ENCODE assay signal across 8 mouse cellular contexts in genomic region chr11:52395940-52396596, GRCm38 (mm10). TPM values are rescaled to one million over a fixed set of nuclear protein-coding genes. Genes with fewer than 3 reads are reported as not detected.
DNase-seq lines count a peak whose midpoint lies in the region; ATAC-seq and TF ChIP-seq lines count a peak whose summit lies in the region.

Gene 9530068E07Rik (plus strand): TSS chr11:52396428.

- H3K4me2 ChIP-seq in heart, embryonic 11.5 days = peak within 1 kb of the TSS; percentile 75
- H3K4me2 ChIP-seq in kidney, embryonic 16.5 days (replicated peaks; ENCODE audit: low read depth, low read length) = peak within 1 kb of the TSS; percentile 70
- peak within 1 kb of the TSS; percentile 84 for H3K4me2 ChIP-seq in myocyte (ENCODE audit: low read depth)

- peak; percentile 72; the same call in 1 of the 2 replicates for TF ChIP-seq POLR2A in liver, adult 2 months (IDR thresholded peaks at IDR 0.05; ENCODE audit: extremely low read depth, insufficient read depth, low read length)
- TF ChIP-seq POLR2A in myocyte (IDR thresholded peaks at IDR 0.05; ENCODE audit: insufficient read length, low read depth) = peak; percentile 90

- ATAC-seq in erythroblast, adult 5-6 weeks (replicated peaks; ENCODE audit: low FRiP score, poor library complexity, severe bottlenecking) = peak; percentile 97
- peak; percentile 90 for ATAC-seq in heart, embryonic 11.5 days (replicated peaks; ENCODE audit: insufficient number of reproducible peaks, low FRiP score, low TSS enrichment)
- peak; percentile 93 for ATAC-seq in kidney, embryonic 16.5 days (ENCODE audit: low FRiP score, low TSS enrichment)

- H3K4me3 ChIP-seq in heart, embryonic 11.5 days (ENCODE audit: low read depth, low read length) = peak within 1 kb of the TSS; percentile 98
- peak within 1 kb of the TSS; percentile 94 for H3K4me3 ChIP-seq in kidney, embryonic 16.5 days (ENCODE audit: low read length)
- peak within 1 kb of the TSS; percentile 89 for H3K4me3 ChIP-seq in liver, adult 2 months (ENCODE audit: insufficient read depth, low read depth, low read length)
- peak within 1 kb of the TSS; percentile 86 for H3K4me3 ChIP-seq in myocyte

- TF ChIP-seq CTCF in liver, adult 2 months (IDR thresholded peaks at IDR 0.05; ENCODE audit: low read depth, low read length) = no peak

- H3ac ChIP-seq in myocyte (ENCODE audit: control insufficient read depth, insufficient read length) = peak within 1 kb of the TSS; percentile 45

- H3K4me1 ChIP-seq in heart, embryonic 11.5 days (ENCODE audit: control insufficient read depth, insufficient read depth, low read length) = no peaks in the 10 kb centered on the region
- H3K4me1 ChIP-seq in kidney, embryonic 16.5 days (ENCODE audit: insufficient read depth, low read length) = peaks cover 25% of the 10 kb centered on the region
- H3K4me1 ChIP-seq in liver, adult 2 months (ENCODE audit: control insufficient read depth, insufficient read depth, low read length) = peaks cover 13% of the 10 kb centered on the region

- no peaks in the 10 kb centered on the region for H3K9me3 ChIP-seq in heart, embryonic 11.5 days (replicated peaks; ENCODE audit: control insufficient read depth, low read length)
- H3K9me3 ChIP-seq in kidney, embryonic 16.5 days (ENCODE audit: low read length) = no peaks in the 10 kb centered on the region

- H3K79me2 ChIP-seq in liver, adult 2 months (ENCODE audit: control insufficient read depth, insufficient read depth, low read length) = peaks cover 25% of the 10 kb centered on the region
- H3K79me2 ChIP-seq in myocyte (ENCODE audit: control insufficient read depth, insufficient read depth) = peaks cover 47% of the 10 kb centered on the region

- H3K27ac ChIP-seq in heart, embryonic 11.5 days (ENCODE audit: low read depth, low read length) = peak within 1 kb of the TSS; percentile 95
- H3K27ac ChIP-seq in kidney, embryonic 16.5 days (ENCODE audit: low read length) = peak within 1 kb of the TSS; percentile 96
- H3K27ac ChIP-seq in liver, adult 2 months (replicated peaks; ENCODE audit: insufficient read depth, low read depth, low read length) = peak within 1 kb of the TSS; percentile 90

- no peaks in the 10 kb centered on the region for H3K36me3 ChIP-seq in heart, embryonic 11.5 days (ENCODE audit: control insufficient read depth, insufficient read depth, low read length)
- H3K36me3 ChIP-seq in kidney, embryonic 16.5 days (ENCODE audit: insufficient read depth, low read length) = 0 out of 2 replicates have a peak, but pooled peaks cover 6% of the 10 kb centered on the region
- H3K36me3 ChIP-seq in liver, adult 2 months (ENCODE audit: control insufficient read depth, insufficient read depth, low read length) = no peaks in the 10 kb centered on the region
- no peaks in the 10 kb centered on the region for H3K36me3 ChIP-seq in myocyte (ENCODE audit: control insufficient read depth, insufficient read depth)
- H3K36me3 ChIP-seq in splenic B cell, adult 2 months (ENCODE audit: control insufficient read depth, insufficient read depth, low read length, poor library complexity, severe bottlenecking) = no peaks in the 10 kb centered on the region

- H3K27me3 ChIP-seq in heart, embryonic 11.5 days (ENCODE audit: control insufficient read depth, insufficient read depth, low read length) = no peaks in the 10 kb centered on the region
- H3K27me3 ChIP-seq in kidney, embryonic 16.5 days (ENCODE audit: insufficient read depth, low read length) = no peaks in the 10 kb centered on the region
- H3K27me3 ChIP-seq in liver, adult 2 months (ENCODE audit: control insufficient read depth, insufficient read depth, low read length) = no peaks in the 10 kb centered on the region
- no peaks in the 10 kb centered on the region for H3K27me3 ChIP-seq in myocyte (ENCODE audit: control insufficient read depth, insufficient read depth, insufficient read length)
- H3K27me3 ChIP-seq in splenic B cell, adult 2 months (ENCODE audit: control insufficient read depth, insufficient read depth, low read length, poor library complexity, severe bottlenecking) = no peaks in the 10 kb centered on the region

- peak; percentile 92 to 94 for DNase-seq in B cell, adult 2 months
- DNase-seq in brain, adult 2 months (ENCODE audit: low read depth, low spot score) = peak; percentile 99
- DNase-seq in liver, adult 2 months (ENCODE audit: extremely low read depth, low read depth, low spot score) = peak; percentile 86
- peak; percentile 97 for DNase-seq in splenic B cell, adult 2 months (ENCODE audit: low read depth, low spot score)

- WGBS in heart, embryonic 11.5 days (ENCODE audit: insufficient replicate concordance) = 2% methylated on average over 38 of the region's 38 CpGs
- WGBS in kidney, embryonic 16.5 days = 1% methylated on average over 38 of the region's 38 CpGs
- WGBS in liver, adult 2 months = 2% methylated on average over 38 of the region's 38 CpGs

- peak within 1 kb of the TSS; percentile 98 for H3K9ac ChIP-seq in heart, embryonic 11.5 days (ENCODE audit: low read depth, low read length)
- peak within 1 kb of the TSS; percentile 98 for H3K9ac ChIP-seq in kidney, embryonic 16.5 days (replicated peaks; ENCODE audit: low read length)
- H3K9ac ChIP-seq in liver, adult 2 months (ENCODE audit: low read depth, low read length) = peak within 1 kb of the TSS; percentile 94

TF ChIP-seq in myocyte, 11 proteins besides CTCF, POLR2A, EP300 and RAD21:
- TF ChIP-seq POLR2AphosphoS2 (IDR thresholded peaks at IDR 0.05; ENCODE audit: insufficient read length, low read depth) = peak; percentile 91
- TF ChIP-seq TCF12 (IDR thresholded peaks at IDR 0.05; ENCODE audit: insufficient read depth, poor library complexity, severe bottlenecking) = no peak

RNA-seq across cellular contexts. Expression of gene 9530068E07Rik, which starts in this region (rescaled TPM):
- 30.6 and 35.1 TPM in 2 replicates for total RNA-seq in erythroblast, adult 5-6 weeks (2015; ENCODE audit: low replicate concordance)
- total RNA-seq in erythroblast, adult 5-6 weeks (2017; ENCODE audit: low replicate concordance) = 22.2 and 24.3 TPM in 2 replicates
- 211 and 244 TPM in 2 replicates for polyA plus RNA-seq in heart, embryonic 11.5 days (2014; fragmentation: Nextera tagmentation; extraction: Ambion mirVana)
- 251 and 263 TPM in 2 replicates for polyA plus RNA-seq in kidney, embryonic 16.5 days (2015; fragmentation: Nextera tagmentation; extraction: Ambion mirVana)
- 110 and 121 TPM in 2 replicates for total RNA-seq in liver, adult 2 months (2014; rRNA removed)
- 111 and 123 TPM in 2 replicates for polyA plus RNA-seq in liver, adult 2 months (2012; rRNA removed)
- polyA plus RNA-seq in myocyte (2012; fragmentation: generic; extraction: Trizol) = 151 TPM

Comparison
In these comparisons a context has a peak if more than half of its experiments do, and no peak if none do; other contexts are left out.
1. Peak in every context shown above with its lines: DNase-seq, ATAC-seq, H3K4me3 ChIP-seq and H3K27ac ChIP-seq.